Mouse (Mus musculus) thymus, postnatal 25 days (tissue): ENCODE measurements at regions not wholly inside any gene's neighbourhood (a gene's known extent, or its start where the extent isn't known, plus 50 kb on each side); places are given as distances from the start of the nearest gene placed in this dataset.
A peak's percentile ranks its signal among the peaks of the same experiment; 100 is the strongest.

Experiments used
- DNase-seq: peaks from one replicate; pipeline ENCODE4 v3.0.0; 2022

GRCm38 (mm10) chr14:76665754-76666371, 109.2 kb upstream of the Serp2 start:
- peak; percentile 23 for DNase-seq

DNA sequence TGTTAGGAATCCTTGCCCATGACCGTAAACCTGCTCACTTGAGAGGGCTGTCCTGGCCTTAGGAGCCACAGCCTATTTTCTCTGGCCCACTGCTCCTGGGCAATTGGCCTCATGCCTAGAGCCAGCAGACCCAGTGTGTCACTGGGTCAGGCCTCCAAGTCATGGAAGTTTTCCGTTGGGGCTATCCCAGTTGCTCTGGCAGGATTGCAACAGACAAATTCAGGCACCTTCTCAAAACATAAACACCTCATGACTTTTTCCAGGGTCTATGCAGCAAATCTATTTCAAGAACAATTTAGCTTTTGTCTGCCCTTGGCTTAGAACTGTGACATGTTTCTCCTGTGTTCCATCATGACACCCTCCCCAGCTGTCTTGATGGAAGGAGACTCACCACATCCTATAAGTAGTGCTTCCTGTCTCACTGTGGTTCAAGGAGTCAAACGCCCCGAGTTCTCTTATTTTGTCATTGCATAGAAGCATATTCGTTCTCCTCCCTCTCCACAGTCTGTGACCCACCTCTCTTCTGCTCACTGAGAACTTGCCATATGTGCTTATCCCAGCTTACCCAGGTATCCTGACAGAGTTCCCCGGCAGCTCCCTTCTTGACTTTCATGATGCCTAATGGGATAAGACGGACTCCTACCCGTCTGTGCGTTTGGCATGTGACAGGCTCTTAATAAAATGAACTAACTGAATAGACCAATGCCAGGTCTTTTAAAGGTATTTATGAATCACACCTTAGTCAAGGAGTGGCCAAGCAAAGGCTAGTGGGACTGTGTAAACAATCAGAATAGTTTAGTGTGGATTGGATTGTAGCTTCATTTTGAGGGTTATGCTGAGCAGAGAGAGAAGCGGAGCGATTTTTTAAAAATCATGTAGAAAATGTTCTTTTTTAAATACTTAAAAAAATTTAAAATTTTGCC, 108.2 kb upstream of the Serp2 start:
- DNase-seq = peak; percentile 31

DNA sequence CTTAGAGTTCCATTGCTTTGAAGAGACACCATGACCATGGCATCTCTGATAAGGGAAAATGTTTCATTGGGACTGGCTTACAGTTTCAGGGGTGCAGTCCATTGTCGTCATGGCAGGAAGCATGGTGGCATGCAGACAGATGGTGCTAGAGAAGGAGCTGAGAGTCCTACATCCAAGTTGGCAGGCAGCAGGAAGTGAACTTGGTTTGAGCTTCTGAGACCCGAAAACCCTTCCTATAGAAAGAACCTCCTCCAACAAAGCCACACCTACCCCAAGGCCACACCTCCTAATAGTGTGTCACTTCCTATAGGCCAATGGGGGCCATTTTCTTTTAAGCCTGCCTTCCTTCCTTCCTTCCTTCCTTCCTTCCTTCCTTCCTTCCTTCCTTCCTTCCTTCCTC, 107.1 kb upstream of the Serp2 start:
- no peak for DNase-seq

DNA sequence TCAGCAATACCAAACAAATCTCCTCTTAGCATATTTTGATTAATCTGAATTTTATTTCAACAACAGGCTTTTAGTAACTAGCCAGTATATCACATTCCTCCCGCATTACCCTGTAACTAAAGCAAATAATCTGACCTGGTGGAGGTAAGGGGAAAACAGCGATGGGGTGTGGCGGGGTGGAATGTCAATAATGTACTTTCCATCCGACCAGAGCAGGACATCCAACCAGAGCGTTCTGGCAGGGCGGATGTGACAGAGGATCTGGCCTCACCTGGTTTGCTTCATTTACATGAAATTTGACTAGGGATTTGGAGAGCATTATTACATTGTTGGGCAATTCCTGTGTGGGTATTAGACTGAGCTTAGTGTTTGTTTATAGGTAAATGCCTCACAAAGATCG, 106.2 kb upstream of the Serp2 start:
- no peak for DNase-seq

GRCm38 (mm10) chr14:76660906-76661305, 104.2 kb upstream of the Serp2 start:
- no peak for DNase-seq

GRCm38 (mm10) chr14:76658952-76659502, 102.3 kb upstream of the Serp2 start:
- DNase-seq = peak; percentile 39

- DNase-seq = peak; percentile 74
Measured at GRCm38 (mm10) chr14:76657784-76658610, 101.3 kb upstream of the Serp2 start.

GRCm38 (mm10) chr14:76657375-76657774, 100.7 kb upstream of the Serp2 start:
- DNase-seq = no peak

- DNase-seq = no peak
Measured at GRCm38 (mm10) chr14:76652356-76653126, 95.9 kb upstream of the Serp2 start.

DNA sequence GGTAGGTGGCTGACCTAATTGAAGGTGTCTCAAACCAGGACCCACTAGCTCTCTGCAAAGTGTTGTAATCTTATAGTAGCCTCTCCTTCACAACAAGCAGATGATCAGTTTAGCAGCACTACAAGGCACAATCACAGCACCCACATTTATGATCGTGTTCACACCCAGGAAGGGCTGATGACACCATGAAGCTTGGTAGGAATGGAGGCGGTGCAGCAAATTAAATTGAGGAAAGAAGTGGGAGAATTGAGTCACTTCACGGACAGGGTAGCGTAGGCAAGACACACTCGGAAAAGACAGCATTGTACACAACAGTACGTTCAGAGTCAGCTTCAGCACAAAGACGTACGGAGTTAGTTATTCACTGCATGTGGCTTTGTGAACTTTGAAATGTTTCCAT, 94.4 kb upstream of the Serp2 start:
- DNase-seq = no peak

GRCm38 (mm10) chr14:76649927-76650326, 93.2 kb upstream of the Serp2 start:
- DNase-seq = no peak

DNA sequence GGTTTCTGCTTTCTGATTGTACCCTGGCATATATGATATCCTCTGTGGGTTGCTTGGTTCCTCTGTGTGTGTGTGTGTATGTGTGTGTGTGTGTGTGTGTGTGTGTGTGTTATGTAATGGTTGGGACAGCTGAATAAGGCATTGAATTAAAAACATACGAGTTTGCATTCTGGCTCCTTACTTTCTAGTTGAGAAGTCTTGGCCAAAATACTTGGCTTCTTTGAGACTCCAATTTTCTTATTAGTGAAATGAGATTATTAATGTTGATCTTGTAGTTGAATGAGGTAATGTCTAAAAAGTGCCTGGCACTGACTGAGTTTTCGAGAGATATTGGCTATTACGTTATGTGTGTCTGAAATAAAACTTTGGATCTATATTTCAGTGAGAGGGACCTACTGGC, 88.0 kb upstream of the Serp2 start:
- DNase-seq = no peak

DNA sequence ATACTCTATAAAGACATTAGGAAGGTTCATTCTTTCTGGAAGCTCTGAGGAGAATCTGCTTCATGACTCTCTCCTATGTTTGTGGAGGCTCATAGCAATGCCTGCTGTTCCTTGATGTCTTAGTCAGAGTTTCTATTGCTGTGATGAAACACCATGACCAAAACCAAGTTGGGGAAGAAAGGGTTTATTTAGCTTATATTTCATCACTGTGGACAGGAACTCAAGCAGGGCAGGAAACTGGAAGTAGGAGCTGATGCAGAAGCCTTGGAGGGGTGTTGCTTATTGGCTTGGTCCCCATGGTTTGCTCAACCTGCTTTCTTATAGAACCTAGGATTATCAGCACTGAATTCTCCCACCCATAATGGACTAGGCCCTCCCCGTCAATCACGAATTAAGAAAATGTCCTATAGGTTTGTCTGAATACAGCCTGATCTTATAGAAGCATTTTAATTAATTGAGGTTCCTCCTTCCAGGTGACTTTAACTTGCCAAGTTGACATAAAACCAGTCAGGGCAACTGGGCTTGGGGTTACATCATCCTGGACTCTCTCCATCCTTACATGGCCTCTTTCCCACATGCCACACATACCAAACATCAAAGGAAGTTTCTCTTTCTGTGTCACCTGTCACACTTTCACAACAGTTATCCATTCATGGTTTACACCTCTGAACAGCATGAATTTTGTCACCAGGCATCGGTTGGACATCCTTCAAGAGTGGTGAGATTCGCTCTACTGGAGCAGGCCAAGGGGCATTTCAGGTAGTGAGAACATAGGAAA, 85.3 kb upstream of the Serp2 start:
- DNase-seq = no peak

- no peak for DNase-seq
Measured at GRCm38 (mm10) chr14:76633170-76633569, 76.5 kb upstream of the Serp2 start.

- DNase-seq = no peak
Measured at GRCm38 (mm10) chr14:76632763-76633162, 76.1 kb upstream of the Serp2 start.

GRCm38 (mm10) chr14:76631740-76632139, 75.1 kb upstream of the Serp2 start:
- DNase-seq = no peak

- DNase-seq = no peak
Measured at GRCm38 (mm10) chr14:76631181-76631580, 74.5 kb upstream of the Serp2 start.

GRCm38 (mm10) chr14:76629913-76630478, 73.3 kb upstream of the Serp2 start:
- no peak for DNase-seq

- no peak for DNase-seq
Measured at GRCm38 (mm10) chr14:76628182-76628892, 71.6 kb upstream of the Serp2 start.

DNA sequence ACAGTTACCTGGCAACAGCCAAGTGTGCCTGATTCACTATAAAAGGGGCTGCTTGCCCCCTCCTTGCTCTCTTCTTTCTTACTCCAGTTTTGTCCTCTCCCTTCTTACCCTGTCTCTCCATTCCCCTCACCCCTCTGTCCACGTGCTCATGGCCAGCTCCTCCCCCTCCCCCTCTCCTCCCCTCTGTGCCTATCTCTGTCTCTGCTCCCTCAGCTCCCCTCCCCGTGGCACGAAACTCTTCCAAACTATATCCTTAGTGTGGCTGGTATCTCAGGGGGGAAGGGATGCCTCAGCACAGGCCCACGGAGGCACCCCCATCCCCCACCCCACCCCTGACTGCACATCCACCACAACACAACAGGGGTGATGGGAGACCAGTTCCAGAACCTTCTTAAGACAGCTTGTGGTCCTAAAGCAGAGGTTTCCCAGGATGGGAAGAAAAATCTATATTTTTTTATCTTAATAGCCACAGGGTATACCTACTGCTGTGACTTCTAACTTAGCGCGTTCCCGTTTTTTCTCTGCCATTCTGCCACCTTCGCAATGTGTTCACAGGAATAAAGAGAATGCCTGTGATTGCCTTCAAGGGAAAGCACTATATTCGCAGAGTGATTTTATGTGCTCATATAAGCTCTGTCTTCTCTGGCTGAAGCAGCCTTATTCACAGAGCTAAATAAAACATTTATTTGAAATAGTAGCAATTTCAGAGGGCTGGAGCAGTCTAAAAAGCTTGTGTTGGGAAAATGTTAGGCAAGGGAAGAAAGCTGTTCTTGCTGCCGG, 69.1 kb upstream of the Serp2 start:
- no peak for DNase-seq
